Mouse (Mus musculus) neutrophil, adult 5-6 weeks (primary cell): ENCODE results near the gene Flt1. TPM values are rescaled to one million over a fixed set of nuclear protein-coding genes. Genes with fewer than 3 reads are reported as not detected.

ENCODE experiments used
- ATAC-seq: fragments of 151-379, 151-347 bp; 2 replicates; pipeline ENCODE4 v1.8.0; 2017; ENCODE audit warnings: mild to moderate bottlenecking, moderate TSS enrichment; ENCODE audit not compliant: insufficient number of reproducible peaks, poor library complexity, low FRiP score, severe bottlenecking; ENCODE audit errors: extremely low read depth
- total RNA-seq: library from RNA; stranded (forward); fragments of 200-1000 nt; gene quantifications from 2 replicates; pipeline ENCODE4 v1.2.3, GENCODE M21; 2017

Flt1 gene
- total RNA-seq, 1 experiment from 2014 or later, result 0.93 TPM

GRCm38 (mm10) chr5:147680711-147681110 is 45.1 kb downstream of the Flt1 start:
- no peak for ATAC-seq

- no peak for ATAC-seq
Observed at GRCm38 (mm10) chr5:147679316-147679715, 46.5 kb downstream of the Flt1 start.

- ATAC-seq, result no peak
Observed at GRCm38 (mm10) chr5:147675791-147676190, 50.0 kb downstream of the Flt1 start.

- ATAC-seq, result no peak
Observed at GRCm38 (mm10) chr5:147671765-147672424, 53.9 kb downstream of the Flt1 start.

GRCm38 (mm10) chr5:147668637-147669344 is 57.0 kb downstream of the Flt1 start:
- no peak for ATAC-seq

GRCm38 (mm10) chr5:147665946-147666345 is 59.9 kb downstream of the Flt1 start:
- ATAC-seq, result no peak

GRCm38 (mm10) chr5:147665381-147665780 is 60.4 kb downstream of the Flt1 start:
- no peak for ATAC-seq

GRCm38 (mm10) chr5:147659909-147660308 is 65.9 kb downstream of the Flt1 start:
- ATAC-seq, result no peak

- ATAC-seq, result no peak
Observed at GRCm38 (mm10) chr5:147657882-147658855, 67.6 kb downstream of the Flt1 start.

- ATAC-seq, result no peak
Observed at GRCm38 (mm10) chr5:147655761-147656160, 70.0 kb downstream of the Flt1 start.

- no peak for ATAC-seq
Observed at GRCm38 (mm10) chr5:147651233-147651632, 74.6 kb downstream of the Flt1 start.

GRCm38 (mm10) chr5:147646351-147646929 is 79.4 kb downstream of the Flt1 start:
- no peak for ATAC-seq

- ATAC-seq, result no peak
Observed at GRCm38 (mm10) chr5:147645001-147645645, 80.7 kb downstream of the Flt1 start.

GRCm38 (mm10) chr5:147641452-147641851 is 84.4 kb downstream of the Flt1 start:
- ATAC-seq, result no peak

GRCm38 (mm10) chr5:147639940-147640339 is 85.9 kb downstream of the Flt1 start:
- no peak for ATAC-seq

GRCm38 (mm10) chr5:147636676-147637075 is 89.1 kb downstream of the Flt1 start:
- ATAC-seq, result no peak

GRCm38 (mm10) chr5:147635883-147636282 is 89.9 kb downstream of the Flt1 start:
- ATAC-seq, result no peak

- ATAC-seq, result no peak
Observed at GRCm38 (mm10) chr5:147634016-147634415, 91.8 kb downstream of the Flt1 start.

GRCm38 (mm10) chr5:147632716-147633115 is 93.1 kb downstream of the Flt1 start:
- no peak for ATAC-seq
